Mouse (Mus musculus) intestine, embryonic 16.5 days (tissue): Measurements from ENCODE around the gene Pbx1. TPM values are rescaled to one million over a fixed set of nuclear protein-coding genes. Genes with fewer than 3 reads are reported as not detected.

Source experiments
- ATAC-seq: fragments of 200-750 bp; cut with Nextera tagmentation; 2 replicates; pipeline ENCODE4 v1.8.0; 2017; ENCODE audit warnings: moderate TSS enrichment, moderate library complexity
- H3K27ac ChIP-seq: fragments of 300-500 bp; sonication (generic); 2 replicates; pipeline ENCODE4 v1.5.1; 2014; ENCODE audit warnings: mild to moderate bottlenecking, low read length
- H3K27me3 ChIP-seq: fragments of 300-500 bp; sonication (generic); replicated peaks from 2 replicates; pipeline ENCODE4 v1.6.1; 2014; ENCODE audit warnings: low read length, control low read depth, mixed read lengths; ENCODE audit not compliant: control insufficient read depth, insufficient read depth
- H3K36me3 ChIP-seq: fragments of 300-500 bp; sonication (generic); 2 replicates; pipeline ENCODE4 v1.6.1; 2014; ENCODE audit warnings: low read length, control low read depth; ENCODE audit not compliant: control insufficient read depth, insufficient read depth
- H3K4me1 ChIP-seq: fragments of 300-500 bp; sonication (generic); 2 replicates; pipeline ENCODE4 v1.6.1; 2014; ENCODE audit warnings: low read length, control low read depth, mixed read lengths; ENCODE audit not compliant: control insufficient read depth, insufficient read depth
- H3K4me2 ChIP-seq: fragments of 300-500 bp; sonication (generic); 2 replicates; pipeline ENCODE4 v1.6.1; 2014; ENCODE audit warnings: low read depth, low read length, control low read depth
- H3K4me3 ChIP-seq: fragments of 300-500 bp; sonication (generic); 2 replicates; pipeline ENCODE4 v1.5.1; 2014; ENCODE audit warnings: mild to moderate bottlenecking, low read length
- H3K9ac ChIP-seq: fragments of 300-500 bp; sonication (generic); 2 replicates; pipeline ENCODE4 v1.6.1; 2014; ENCODE audit warnings: low read depth, low read length
- H3K9me3 ChIP-seq: fragments of 300-500 bp; sonication (generic); 2 replicates; pipeline ENCODE4 v1.6.1; 2016; ENCODE audit warnings: low read length, control low read depth; ENCODE audit not compliant: control insufficient read depth
- WGBS: fragments of 180-500 bp; shearing (Covaris S2); extraction: QIAGEN DNeasy Blood & Tissue Kit; methylation state at CpG from one replicate; pipeline ENCODE4 v1.1.7; 2014; 5-methylcytosine and 5-hydroxymethylcytosine counted together
- polyA plus RNA-seq: library from polyadenylated mRNA; unstranded; fragments of >200 nt; fragmentation: Nextera tagmentation; extraction: Ambion mirVana; gene quantifications from 2 replicates; pipeline ENCODE4 v1.2.1, GENCODE M21; 2015

The Pbx1 gene
- polyA plus RNA-seq, 1 experiment from 2014 or later = 17.2 TPM

- Histone ChIP-seq H3K36me3 (0 out of 2 replicates have a peak, but pooled peaks cover 3% of the 10 kb centered on the region), H3K4me2 (no peak overlapping the region)
- WGBS = 78% methylated on average over 7 of the region's 7 CpGs
Observed at GRCm38 (mm10) chr1:168193364-168193763, 238.7 kb downstream of the Pbx1 start.

GRCm38 (mm10) chr1:168182816-168183215, 249.3 kb downstream of the Pbx1 start:
- Histone ChIP-seq H3K4me3 (no peak overlapping the region), H3K27ac (no peak overlapping the region), H3K27me3 (no peaks in the 10 kb centered on the region), H3K4me2 (no peak overlapping the region), H3K9ac (no peak overlapping the region), H3K36me3 (no peaks in the 10 kb centered on the region; the same call in 1 of the 2 replicates), H3K4me1 (peaks cover 10% of the 10 kb centered on the region), H3K9me3 (no peaks in the 10 kb centered on the region)
- no peak for ATAC-seq
- 98% methylated on average over 8 of the region's 8 CpGs for WGBS

More at GRCm38 (mm10) chr1:168193364-168193763, 238.7 kb downstream of the Pbx1 start:
- H3K9me3 ChIP-seq = no peaks in the 10 kb centered on the region
- H3K4me3 ChIP-seq = no peak overlapping the region
- H3K4me1 ChIP-seq = peaks cover 4% of the 10 kb centered on the region; the same call in 1 of the 2 replicates
- no peak for ATAC-seq
- no peak overlapping the region for H3K27ac ChIP-seq
- H3K9ac ChIP-seq = no peak overlapping the region
- no peaks in the 10 kb centered on the region for H3K27me3 ChIP-seq

- H3K4me3 ChIP-seq = no peak overlapping the region
- H3K9ac ChIP-seq = no peak overlapping the region
- ATAC-seq = peak; percentile 90
- H3K27me3 ChIP-seq = no peaks in the 10 kb centered on the region
- no peak overlapping the region for H3K4me2 ChIP-seq
- no peaks in the 10 kb centered on the region for H3K9me3 ChIP-seq
- H3K4me1 ChIP-seq = peaks cover 10% of the 10 kb centered on the region
- peak overlapping the region; percentile 40 for H3K27ac ChIP-seq
- 53% methylated on average over 9 of the region's 9 CpGs for WGBS
- no peaks in the 10 kb centered on the region; the same call in 1 of the 2 replicates for H3K36me3 ChIP-seq
Observed at GRCm38 (mm10) chr1:168180622-168181441, 251.2 kb downstream of the Pbx1 start.

- Histone ChIP-seq H3K4me1 (peaks cover 10% of the 10 kb centered on the region), H3K9ac (no peak overlapping the region), H3K4me2 (no peak overlapping the region), H3K36me3 (no peaks in the 10 kb centered on the region; the same call in 1 of the 2 replicates), H3K27ac (peak overlapping the region; percentile 40), H3K4me3 (no peak overlapping the region), H3K9me3 (no peaks in the 10 kb centered on the region), H3K27me3 (no peaks in the 10 kb centered on the region)
- 74% methylated on average over 11 of the region's 11 CpGs for WGBS
- ATAC-seq = no peak
Observed at GRCm38 (mm10) chr1:168179691-168180090, 252.4 kb downstream of the Pbx1 start.

- Histone ChIP-seq H3K4me3 (no peak overlapping the region), H3K36me3 (no peaks in the 10 kb centered on the region; the same call in 1 of the 2 replicates)
- 85% methylated on average over 1 of the region's 1 CpGs for WGBS
Observed at GRCm38 (mm10) chr1:168178611-168179010, 253.5 kb downstream of the Pbx1 start.

GRCm38 (mm10) chr1:168175586-168175985, 256.5 kb downstream of the Pbx1 start:
- Histone ChIP-seq H3K36me3 (no peaks in the 10 kb centered on the region; the same call in 1 of the 2 replicates), H3K4me3 (no peak overlapping the region), H3K4me2 (no peak overlapping the region), H3K9ac (no peak overlapping the region), H3K4me1 (peaks cover 10% of the 10 kb centered on the region), H3K9me3 (no peaks in the 10 kb centered on the region), H3K27me3 (no peaks in the 10 kb centered on the region), H3K27ac (no peak overlapping the region)
- 83% methylated on average over 4 of the region's 4 CpGs for WGBS
- no peak for ATAC-seq

More at GRCm38 (mm10) chr1:168178611-168179010, 253.5 kb downstream of the Pbx1 start:
- Histone ChIP-seq H3K9me3 (no peaks in the 10 kb centered on the region), H3K27me3 (no peaks in the 10 kb centered on the region), H3K27ac (no peak overlapping the region), H3K4me1 (peaks cover 10% of the 10 kb centered on the region), H3K9ac (no peak overlapping the region), H3K4me2 (no peak overlapping the region)
- ATAC-seq = no peak

- 77% methylated on average over 8 of the region's 8 CpGs for WGBS
Observed at GRCm38 (mm10) chr1:168169791-168170190, 262.3 kb downstream of the Pbx1 start.

GRCm38 (mm10) chr1:168169052-168169779, 262.9 kb downstream of the Pbx1 start:
- no peaks in the 10 kb centered on the region for H3K27me3 ChIP-seq
- peaks cover 4% of the 10 kb centered on the region; the same call in 1 of the 2 replicates for H3K4me1 ChIP-seq

More at GRCm38 (mm10) chr1:168169791-168170190, 262.3 kb downstream of the Pbx1 start:
- Histone ChIP-seq H3K27me3 (no peaks in the 10 kb centered on the region), H3K4me1 (no peaks in the 10 kb centered on the region; the same call in 1 of the 2 replicates), H3K9ac (no peak overlapping the region), H3K36me3 (no peaks in the 10 kb centered on the region), H3K4me3 (no peak overlapping the region), H3K27ac (no peak overlapping the region), H3K9me3 (no peaks in the 10 kb centered on the region), H3K4me2 (no peak overlapping the region)
- ATAC-seq = no peak

GRCm38 (mm10) chr1:168167781-168168180, 264.3 kb downstream of the Pbx1 start:
- Histone ChIP-seq H3K27ac (no peak overlapping the region), H3K36me3 (no peaks in the 10 kb centered on the region), H3K9ac (no peak overlapping the region), H3K4me2 (no peak overlapping the region), H3K4me3 (no peak overlapping the region), H3K27me3 (no peaks in the 10 kb centered on the region), H3K9me3 (no peaks in the 10 kb centered on the region), H3K4me1 (peaks cover 5% of the 10 kb centered on the region; the same call in 1 of the 2 replicates)
- no peak for ATAC-seq
- WGBS = 91% methylated on average over 5 of the region's 5 CpGs

More at GRCm38 (mm10) chr1:168169052-168169779, 262.9 kb downstream of the Pbx1 start:
- H3K4me3 ChIP-seq = no peak overlapping the region
- H3K27ac ChIP-seq = 0 out of 2 replicates have a peak overlapping the region, but pooled peaks have one; percentile 3
- no peak overlapping the region for H3K9ac ChIP-seq
- 73% methylated on average over 10 of the region's 10 CpGs for WGBS
- no peaks in the 10 kb centered on the region for H3K36me3 ChIP-seq
- no peak for ATAC-seq
- H3K9me3 ChIP-seq = no peaks in the 10 kb centered on the region
- H3K4me2 ChIP-seq = no peak overlapping the region
